ENCODE assay signal across 21 mouse cellular contexts in genomic region chr12:28202847-28203246, GRCm38 (mm10).
"Had no signal": no experiment of that assay in that cellular context is flagged by ENCODE, and none has a peak within 500 bp of the region (broad histone marks: within the 10 kb centered on the region; RNA-seq: fewer than 3 reads in every experiment).

No protein-coding gene starts in this region.

- H3K27me3 ChIP-seq: liver, embryonic 13.5 days; liver, embryonic 15.5 days; megakaryocyte, embryonic 14.5 days; neural tube, embryonic 13.5 days; neural tube, embryonic 15.5 days had no signal

- H3K27ac ChIP-seq: liver, embryonic 13.5 days; liver, embryonic 15.5 days; macrophage; neural tube, embryonic 13.5 days; neural tube, embryonic 15.5 days had no signal

- H3K4me2 ChIP-seq: liver, embryonic 11.5 days; liver, embryonic 13.5 days; liver, embryonic 15.5 days; midbrain, embryonic 11.5 days; neural tube, embryonic 13.5 days; neural tube, embryonic 15.5 days had no signal

- H3K4me3 ChIP-seq: liver, embryonic 13.5 days; liver, embryonic 15.5 days; megakaryocyte, embryonic 14.5 days; myocyte; neural tube, embryonic 13.5 days; neural tube, embryonic 15.5 days had no signal

- H3K9me3 ChIP-seq: liver, embryonic 13.5 days; liver, embryonic 15.5 days; megakaryocyte, embryonic 14.5 days; neural tube, embryonic 13.5 days; neural tube, embryonic 15.5 days had no signal

- H3K36me3 ChIP-seq: liver, embryonic 13.5 days; liver, embryonic 15.5 days; neural tube, embryonic 13.5 days; neural tube, embryonic 15.5 days had no signal

- DNase-seq: liver, embryonic 13.5 days; liver, postnatal 0 days; lung, postnatal 10 days; midbrain, embryonic 14.5 days; retina, postnatal 1 day; right cerebral cortex, adult 18-20 months; right cerebral cortex, postnatal 25 days; right cerebral cortex, postnatal 4 days; spleen, adult 18-20 months; thymus, adult 18-20 months; thymus, postnatal 14 days; thymus, postnatal 36 days had no signal

- H3K4me1 ChIP-seq: liver, embryonic 13.5 days; liver, embryonic 15.5 days; megakaryocyte, embryonic 14.5 days; neural tube, embryonic 13.5 days; neural tube, embryonic 15.5 days had no signal

- H3K9ac ChIP-seq: liver, embryonic 13.5 days; liver, embryonic 15.5 days; liver, postnatal 0 days; neural tube, embryonic 13.5 days; neural tube, embryonic 15.5 days had no signal

- ATAC-seq: liver, postnatal 0 days; midbrain, embryonic 16.5 days had no signal
